Mouse (Mus musculus): ENCODE data around the gene Amotl2.

Amotl2 gene

DNA sequence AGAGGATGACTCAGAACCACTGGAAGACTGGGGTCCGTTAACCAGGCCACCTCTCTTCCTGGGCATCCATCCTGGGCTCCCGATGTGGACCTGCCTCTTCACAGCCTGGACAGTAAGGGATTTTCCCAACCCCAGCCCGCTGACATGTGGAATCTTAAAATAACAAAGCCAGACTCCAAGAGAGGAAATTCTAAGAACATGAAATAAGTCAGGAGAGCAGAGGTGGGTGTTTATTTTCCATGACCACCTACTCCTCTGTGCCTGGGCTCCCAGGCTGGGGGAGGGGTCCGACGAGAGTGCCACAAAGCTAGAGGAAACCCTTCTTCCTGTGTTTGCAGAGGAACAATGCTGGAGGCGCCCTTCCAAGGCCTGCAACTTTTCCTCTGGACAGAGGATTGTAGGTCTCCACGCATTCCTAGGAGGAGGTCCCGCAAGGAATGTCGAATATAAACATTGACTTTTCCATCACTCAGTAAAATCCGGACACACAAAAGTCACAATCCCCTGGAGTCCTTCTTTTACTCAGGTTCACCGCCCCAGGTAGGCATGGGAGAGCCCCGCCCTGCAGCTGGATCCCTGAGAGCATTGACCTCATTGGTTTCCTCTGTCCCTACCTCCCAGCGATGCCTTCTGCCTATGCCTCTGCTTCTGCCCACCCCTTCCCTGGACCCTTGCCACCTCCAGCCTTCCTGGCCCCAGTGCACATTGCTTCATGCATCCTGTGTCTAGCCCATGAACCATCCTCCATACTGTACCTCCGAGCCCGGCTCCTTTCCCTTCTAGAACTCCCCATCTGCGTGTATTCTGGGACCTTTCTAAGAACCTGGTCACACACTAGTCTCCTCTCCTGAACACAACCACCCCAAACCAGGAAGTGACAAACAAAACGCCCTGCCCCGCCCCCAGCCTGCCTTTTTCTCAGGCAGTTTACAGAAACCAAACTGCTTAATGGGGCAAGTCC lies 61.4 kb downstream of the Amotl2 start:
- DNase-seq (ENCODE audit: low read depth) = no peak

DNA sequence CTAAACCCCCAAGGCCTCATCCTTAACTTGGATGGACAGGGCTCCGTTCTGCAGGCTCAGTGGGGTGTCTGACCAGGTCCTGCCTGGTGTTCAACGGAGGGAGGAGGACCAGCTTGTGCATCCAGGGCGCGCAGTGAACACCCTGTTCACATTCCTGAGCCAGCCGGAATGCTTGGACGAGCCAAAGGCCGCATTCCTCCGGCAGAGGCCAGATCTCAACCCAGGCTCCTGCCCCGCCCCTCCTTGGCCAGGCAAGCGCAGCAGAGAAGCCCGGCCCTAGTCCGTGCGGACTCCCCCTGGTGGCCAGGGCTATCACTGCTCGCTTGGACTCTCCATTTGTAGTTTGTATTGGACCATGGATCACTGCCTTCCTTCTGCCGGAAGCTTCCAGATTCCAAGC lies 63.0 kb downstream of the Amotl2 start:
- DNase-seq (ENCODE audit: low read depth) = peak; percentile 31

Measured in 416B (cell line).